Mouse (Mus musculus) cerebellum, adult 2 months (tissue): Measurements from ENCODE around the gene Olfml3.

ENCODE experiments used
- CTCF ChIP-seq: fragments of 200-500 bp; IDR thresholded peaks from 2 replicates; pipeline ENCODE4 v1.5.1; 2011; ENCODE audit warnings: low read depth, mild to moderate bottlenecking, control low read depth, low read length, moderate library complexity, borderline replicate concordance; ENCODE audit not compliant: insufficient read depth
- POLR2A ChIP-seq: fragments of 200-500 bp; IDR thresholded peaks from 2 replicates; pipeline ENCODE4 v1.6.1; 2011; ENCODE audit warnings: low read length, control low read depth, borderline replicate concordance; ENCODE audit not compliant: insufficient read depth

DNA sequence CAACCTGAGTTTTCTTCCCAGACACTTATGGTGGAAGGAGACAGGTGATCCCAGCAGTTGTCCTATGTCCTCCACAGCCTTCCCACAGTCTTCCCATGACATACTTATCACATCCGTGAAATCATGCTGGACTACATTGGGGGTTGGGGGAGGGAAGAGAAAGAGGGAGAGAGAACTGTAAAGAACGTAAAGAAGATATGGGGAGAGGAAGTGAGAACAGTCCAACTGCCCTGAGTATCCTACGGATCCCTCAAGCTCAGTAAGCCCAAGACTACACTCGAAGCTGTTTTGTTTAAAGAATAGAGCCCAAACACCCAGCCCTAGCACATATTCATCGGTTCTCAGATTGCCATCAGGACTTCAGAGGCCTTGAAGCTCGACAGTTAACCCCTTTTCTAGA, 40.9 kb upstream of the Olfml3 start:
- TF ChIP-seq CTCF (no peak), POLR2A (no peak)
